Mouse (Mus musculus): ENCODE measurements around the gene Zc3h7a. TPM values are rescaled to one million over a fixed set of nuclear protein-coding genes. Genes with fewer than 3 reads are reported as not detected.
"Not testable (repeated sequence)": the region's sequence is repeated elsewhere in the genome, so short reads cannot be mapped to it uniquely, and the experiment has no call there.

The Zc3h7a gene
- polyA plus RNA-seq, 1 experiment, result 29.5 TPM

DNA sequence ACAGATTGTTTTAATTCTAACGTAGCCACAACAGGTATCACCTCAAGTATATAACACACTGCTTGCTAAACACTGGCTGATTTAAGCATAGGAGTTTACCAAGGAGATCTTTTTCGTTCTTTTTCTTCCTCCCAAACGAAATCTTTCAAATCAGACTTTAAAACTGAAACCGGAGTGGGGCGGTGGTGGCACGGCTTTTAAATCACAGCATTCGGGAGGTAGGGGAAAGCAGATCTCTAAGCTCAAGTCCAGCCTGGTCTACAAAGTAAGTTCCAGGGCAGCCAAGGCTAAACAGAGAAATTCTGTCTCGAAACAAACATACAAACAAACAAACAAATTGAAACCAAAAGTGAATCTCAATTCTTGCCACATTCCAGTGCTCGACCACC, 1.1 kb downstream of the Zc3h7a start:
- 2% methylated on average over 9 of the region's 9 CpGs for WGBS
- H3K36me3 ChIP-seq (ENCODE audit: control insufficient read depth, insufficient read depth, low read length), result no peaks in the 10 kb centered on the region
- DNase-seq, result no peak
- TF ChIP-seq CTCF (conservative IDR thresholded peaks at IDR 0.05; ENCODE audit: insufficient read depth, insufficient read length, low read depth, low read length) (no peak), POLR2A (IDR thresholded peaks at IDR 0.05; ENCODE audit: low read depth, low read length) (no peak)
- peaks cover 14% of the 10 kb centered on the region; the same call in 1 of the 2 replicates for H3K4me1 ChIP-seq (ENCODE audit: control insufficient read depth, insufficient read depth, low read length)
- H3K27ac ChIP-seq (ENCODE audit: insufficient read depth, low read depth, low read length), result peak overlapping the region; percentile 68
- no peaks in the 10 kb centered on the region for H3K27me3 ChIP-seq (replicated peaks; ENCODE audit: control insufficient read depth, insufficient read depth, low read length)
- H3K4me3 ChIP-seq (ENCODE audit: insufficient read depth, low read depth, low read length), result peak overlapping the region; percentile 67

- Histone ChIP-seq H3K27me3 (replicated peaks; ENCODE audit: control insufficient read depth, insufficient read depth, low read length) (no peaks in the 10 kb centered on the region), H3K4me3 (ENCODE audit: insufficient read depth, low read depth, low read length) (peak overlapping the region; percentile 35), H3K4me1 (ENCODE audit: control insufficient read depth, insufficient read depth, low read length) (peaks cover 14% of the 10 kb centered on the region; the same call in 1 of the 2 replicates), H3K36me3 (ENCODE audit: control insufficient read depth, insufficient read depth, low read length) (no peaks in the 10 kb centered on the region), H3K27ac (ENCODE audit: insufficient read depth, low read depth, low read length) (no peak overlapping the region)
- no peak for TF ChIP-seq POLR2A (IDR thresholded peaks at IDR 0.05; ENCODE audit: low read depth, low read length)
- peak; percentile 11; the same call in 1 of the 2 replicates for TF ChIP-seq CTCF (conservative IDR thresholded peaks at IDR 0.05; ENCODE audit: insufficient read depth, insufficient read length, low read depth, low read length)
- 2% methylated on average over 10 of the region's 10 CpGs for WGBS
- DNase-seq, result peak; percentile 64
Observed at GRCm38 (mm10) chr16:11174671-11175081, 1.5 kb downstream of the Zc3h7a start.

DNA sequence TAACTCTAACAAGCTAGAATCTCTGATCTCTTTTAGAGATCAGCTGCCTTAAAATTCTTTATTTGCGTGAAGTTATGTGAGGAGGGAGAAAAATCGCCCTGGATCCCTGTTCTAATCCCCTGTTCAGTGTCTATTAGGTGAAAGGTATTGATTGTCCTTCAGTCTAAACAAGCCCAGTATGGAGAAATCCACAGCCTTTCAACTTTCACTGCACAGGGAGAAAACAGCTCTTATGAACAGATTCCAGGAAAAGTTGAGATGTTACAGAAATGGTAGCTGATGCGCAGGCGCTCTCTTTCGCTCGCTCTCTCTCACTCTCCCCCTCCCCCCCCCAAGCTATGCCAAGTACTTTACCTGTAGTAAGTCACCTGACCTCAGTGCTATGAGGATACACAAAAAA, 4.5 kb downstream of the Zc3h7a start:
- H3K27me3 ChIP-seq (replicated peaks; ENCODE audit: control insufficient read depth, insufficient read depth, low read length), result no peaks in the 10 kb centered on the region
- no peak overlapping the region for H3K4me3 ChIP-seq (ENCODE audit: insufficient read depth, low read depth, low read length)
- no peak for DNase-seq
- 86% methylated on average over 6 of the region's 6 CpGs for WGBS
- H3K4me1 ChIP-seq (ENCODE audit: control insufficient read depth, insufficient read depth, low read length), result peaks cover 11% of the 10 kb centered on the region; the same call in 1 of the 2 replicates
- H3K36me3 ChIP-seq (ENCODE audit: control insufficient read depth, insufficient read depth, low read length), result no peaks in the 10 kb centered on the region
- no peak overlapping the region for H3K27ac ChIP-seq (ENCODE audit: insufficient read depth, low read depth, low read length)
- TF ChIP-seq CTCF (conservative IDR thresholded peaks at IDR 0.05; ENCODE audit: insufficient read depth, insufficient read length, low read depth, low read length), result no peak
- no peak for TF ChIP-seq POLR2A (IDR thresholded peaks at IDR 0.05; ENCODE audit: low read depth, low read length)

DNA sequence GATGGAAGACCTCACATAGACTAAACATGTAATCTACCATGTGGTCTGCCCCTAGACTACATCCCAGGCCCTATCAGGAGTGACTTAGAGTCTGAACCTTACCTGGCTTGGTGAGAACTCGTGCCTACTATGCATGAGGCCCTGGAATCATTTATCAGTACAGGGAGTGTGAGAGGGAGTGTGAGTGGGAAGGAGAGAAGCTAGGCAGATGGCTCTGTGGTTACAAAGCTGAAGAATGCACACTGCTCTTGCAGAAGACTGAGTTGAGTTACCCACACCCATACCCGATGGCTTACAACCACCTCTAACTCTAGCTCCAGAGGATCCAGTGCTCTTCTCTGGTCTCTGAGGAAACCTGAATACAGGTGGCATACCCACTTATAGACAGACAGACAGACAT, 9.8 kb downstream of the Zc3h7a start:
- Histone ChIP-seq H3K27ac (ENCODE audit: insufficient read depth, low read depth, low read length) (no peak overlapping the region), H3K36me3 (ENCODE audit: control insufficient read depth, insufficient read depth, low read length) (peaks cover 2% of the 10 kb centered on the region; the same call in 1 of the 2 replicates), H3K27me3 (replicated peaks; ENCODE audit: control insufficient read depth, insufficient read depth, low read length) (no peaks in the 10 kb centered on the region), H3K4me3 (ENCODE audit: insufficient read depth, low read depth, low read length) (no peak overlapping the region), H3K4me1 (ENCODE audit: control insufficient read depth, insufficient read depth, low read length) (peaks cover 11% of the 10 kb centered on the region; the same call in 1 of the 2 replicates)
- TF ChIP-seq CTCF (conservative IDR thresholded peaks at IDR 0.05; ENCODE audit: insufficient read depth, insufficient read length, low read depth, low read length), result no peak
- WGBS, result 70% methylated on average over 2 of the region's 2 CpGs
- DNase-seq, result no peak

GRCm38 (mm10) chr16:11164695-11165255, 11.4 kb downstream of the Zc3h7a start:
- no peaks in the 10 kb centered on the region for H3K27me3 ChIP-seq (replicated peaks; ENCODE audit: control insufficient read depth, insufficient read depth, low read length)
- DNase-seq, result peak; percentile 81
- H3K36me3 ChIP-seq (ENCODE audit: control insufficient read depth, insufficient read depth, low read length), result peaks cover 2% of the 10 kb centered on the region; the same call in 1 of the 2 replicates
- no peak overlapping the region for H3K4me3 ChIP-seq (ENCODE audit: insufficient read depth, low read depth, low read length)
- no peak overlapping the region for H3K27ac ChIP-seq (ENCODE audit: insufficient read depth, low read depth, low read length)
- WGBS, result 45% methylated on average over 3 of the region's 3 CpGs
- TF ChIP-seq CTCF (conservative IDR thresholded peaks at IDR 0.05; ENCODE audit: insufficient read depth, insufficient read length, low read depth, low read length) (no peak), POLR2A (IDR thresholded peaks at IDR 0.05; ENCODE audit: low read depth, low read length) (no peak)
- peaks cover 6% of the 10 kb centered on the region; the same call in 1 of the 2 replicates for H3K4me1 ChIP-seq (ENCODE audit: control insufficient read depth, insufficient read depth, low read length)

- H3K27me3 ChIP-seq (replicated peaks; ENCODE audit: control insufficient read depth, insufficient read depth, low read length); H3K27ac ChIP-seq (ENCODE audit: insufficient read depth, low read depth, low read length); DNase-seq; H3K4me3 ChIP-seq (ENCODE audit: insufficient read depth, low read depth, low read length); H3K4me1 ChIP-seq (ENCODE audit: control insufficient read depth, insufficient read depth, low read length): not testable (repeated sequence)
- WGBS, result 40% methylated on average over 3 of the region's 3 CpGs
- peaks cover 12% of the 10 kb centered on the region for H3K36me3 ChIP-seq (ENCODE audit: control insufficient read depth, insufficient read depth, low read length)
Observed at GRCm38 (mm10) chr16:11157721-11158120, 18.5 kb downstream of the Zc3h7a start.

GRCm38 (mm10) chr16:11154500-11154899, 21.7 kb downstream of the Zc3h7a start:
- H3K4me1 ChIP-seq (ENCODE audit: control insufficient read depth, insufficient read depth, low read length), result no peaks in the 10 kb centered on the region
- peaks cover 13% of the 10 kb centered on the region for H3K36me3 ChIP-seq (ENCODE audit: control insufficient read depth, insufficient read depth, low read length)
- no peak for TF ChIP-seq CTCF (conservative IDR thresholded peaks at IDR 0.05; ENCODE audit: insufficient read depth, insufficient read length, low read depth, low read length)
- no peak for TF ChIP-seq POLR2A (IDR thresholded peaks at IDR 0.05; ENCODE audit: low read depth, low read length)
- DNase-seq, result no peak
- no peaks in the 10 kb centered on the region for H3K27me3 ChIP-seq (replicated peaks; ENCODE audit: control insufficient read depth, insufficient read depth, low read length)
- H3K4me3 ChIP-seq (ENCODE audit: insufficient read depth, low read depth, low read length), result no peak overlapping the region
- H3K27ac ChIP-seq (ENCODE audit: insufficient read depth, low read depth, low read length), result no peak overlapping the region

DNA sequence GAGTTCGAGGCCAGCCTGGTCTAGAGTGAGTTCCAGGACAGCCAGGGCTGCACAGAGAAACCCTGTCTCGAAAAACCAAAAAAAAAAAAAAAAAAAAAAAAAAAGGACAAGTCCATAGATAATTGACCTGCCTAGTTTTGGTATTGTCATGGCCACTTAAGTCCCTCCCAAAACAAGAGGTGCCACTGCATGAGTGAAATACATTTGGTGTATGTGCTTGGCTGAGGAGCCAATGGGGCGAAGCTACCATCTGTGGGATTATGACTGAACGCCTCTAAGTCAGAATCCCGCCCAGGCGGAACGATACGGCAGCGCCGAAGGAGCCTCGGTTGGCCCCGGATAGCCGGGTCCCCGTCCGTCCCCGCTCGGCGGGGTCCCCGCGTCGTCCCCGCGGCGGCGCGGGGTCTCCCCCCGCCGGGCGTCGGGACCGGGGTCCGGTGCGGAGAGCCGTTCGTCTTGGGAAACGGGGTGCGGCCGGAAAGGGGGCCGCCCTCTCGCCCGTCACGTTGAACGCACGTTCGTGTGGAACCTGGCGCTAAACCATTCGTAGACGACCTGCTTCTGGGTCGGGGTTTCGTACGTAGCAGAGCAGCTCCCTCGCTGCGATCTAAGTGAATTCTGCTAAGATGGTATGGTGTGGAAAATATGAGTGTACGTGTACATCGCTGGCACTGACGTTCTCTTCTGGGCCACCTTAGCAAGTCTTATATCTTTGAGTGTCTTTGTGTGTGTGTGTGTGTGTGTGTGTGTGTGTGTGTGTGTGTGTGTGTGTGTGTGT, 32.3 kb downstream of the Zc3h7a start:
- DNase-seq, result peak; percentile 98
- H3K27ac ChIP-seq (ENCODE audit: insufficient read depth, low read depth, low read length); H3K4me1 ChIP-seq (ENCODE audit: control insufficient read depth, insufficient read depth, low read length); H3K36me3 ChIP-seq (ENCODE audit: control insufficient read depth, insufficient read depth, low read length); H3K27me3 ChIP-seq (replicated peaks; ENCODE audit: control insufficient read depth, insufficient read depth, low read length); H3K4me3 ChIP-seq (ENCODE audit: insufficient read depth, low read depth, low read length): not testable (repeated sequence)
- 25% methylated on average over 56 of the region's 56 CpGs for WGBS
